Mouse (Mus musculus) C2C12 (cell line): ENCODE results near the gene Tmem107.

Experiments used
- CEBPB ChIP-seq: IDR thresholded peaks from one replicate; pipeline ENCODE4 v1.6.1; 2011; ENCODE audit warnings: low read depth, mild to moderate bottlenecking, control low read depth, moderate library complexity
- CTCF ChIP-seq: IDR thresholded peaks from one replicate; pipeline ENCODE4 v1.5.1; 2011; ENCODE audit not compliant: control insufficient read depth, insufficient read depth, insufficient read length
- MAX ChIP-seq: IDR thresholded peaks from one replicate; pipeline ENCODE4 v1.6.1; 2011; ENCODE audit warnings: mild to moderate bottlenecking, control low read depth
- MYOD1 ChIP-seq: IDR thresholded peaks from one replicate; pipeline ENCODE4 v1.6.1; 2011; ENCODE audit warnings: low read depth; ENCODE audit not compliant: control insufficient read depth, insufficient read length
- USF1 ChIP-seq: IDR thresholded peaks from one replicate; pipeline ENCODE4 v1.6.1; 2011; ENCODE audit warnings: low read depth, mild to moderate bottlenecking, control low read depth, moderate library complexity

- TF ChIP-seq CTCF (no peak), USF1 (peak; percentile 83), MAX (peak; percentile 99), MYOD1 (no peak), CEBPB (peak; percentile 53)
These were observed 24.3 kb downstream of the Tmem107 start, which contains the start of gene Per1 for GRCm38 (mm10) chr11:69094697-69095429.
